Mouse (Mus musculus): ENCODE results near the gene Plpp1.

- no peak for TF ChIP-seq POLR2A (IDR thresholded peaks at IDR 0.05; ENCODE audit: insufficient read depth, low read depth, low read length)
- TF ChIP-seq CTCF (IDR thresholded peaks at IDR 0.05) = no peak
These were observed 101.6 kb downstream of the Plpp1 start for GRCm38 (mm10) chr13:112902176-112902575.
